Comparison of ENCODE assay signal across 28 mouse cellular contexts in the genomic region with DNA sequence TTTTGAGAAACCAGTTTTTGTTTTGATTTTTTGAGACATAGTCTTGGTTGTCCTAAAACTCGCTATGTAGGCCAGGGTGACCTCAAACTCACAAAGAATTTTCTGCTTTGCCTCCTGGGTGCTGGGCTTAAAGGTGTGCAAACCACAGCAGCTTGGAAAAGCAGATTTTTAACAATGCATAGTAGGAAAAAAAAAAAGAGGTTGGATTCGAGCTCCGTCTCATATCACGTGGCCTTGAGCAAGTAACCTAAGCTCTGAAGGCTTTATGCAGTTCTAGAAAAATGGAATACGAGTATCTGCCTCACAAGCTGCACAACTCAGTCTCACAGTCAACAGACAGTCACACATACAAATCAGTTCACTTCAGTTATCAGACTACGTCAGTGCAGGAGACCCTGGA.
"Had no signal": no experiment of that assay in that cellular context is flagged by ENCODE, and none has a peak within 500 bp of the region (broad histone marks: within the 10 kb centered on the region; RNA-seq: fewer than 3 reads in every experiment).

No protein-coding gene starts in this region.

- ATAC-seq: hindbrain, embryonic 16.5 days; inflammation-experienced regulatory T-cells, adult 6 months; intestine, embryonic 15.5 days; intestine, postnatal 0 days; liver, embryonic 12.5 days had no signal

- H3K4me2 ChIP-seq: heart, embryonic 11.5 days; heart, embryonic 13.5 days; heart, embryonic 15.5 days; hindbrain, embryonic 12.5 days; hindbrain, embryonic 14.5 days; intestine, embryonic 15.5 days; limb, embryonic 13.5 days; limb, embryonic 15.5 days; liver, embryonic 12.5 days had no signal

- H3K27ac ChIP-seq: gastrocnemius, adult 2 months; heart, adult 2 months; heart, embryonic 13.5 days; heart, embryonic 15.5 days; hindbrain, embryonic 10.5 days; hindbrain, embryonic 12.5 days; hindbrain, embryonic 14.5 days; intestine, embryonic 15.5 days; limb, embryonic 13.5 days; limb, embryonic 15.5 days; liver, embryonic 12.5 days; liver, embryonic 14.5 days had no signal

- DNase-seq: gastrocnemius, adult 2 months; gastrocnemius, postnatal 10 days; gastrocnemius, postnatal 25 days; heart, adult 2 months; heart, postnatal 14 days; heart, postnatal 4 days; kidney, adult 18-20 months; kidney, adult 8-10 months; kidney, postnatal 10 days; kidney, postnatal 25 days; kidney, postnatal 4 days; layer of hippocampus, adult 9-11 months; layer of hippocampus, postnatal 36 days; left cerebral cortex, postnatal 4 days had no signal

- H3K27me3 ChIP-seq: heart, embryonic 13.5 days; heart, embryonic 15.5 days; intestine, embryonic 15.5 days; limb, embryonic 13.5 days; limb, embryonic 15.5 days; liver, embryonic 12.5 days had no signal

- H3K9ac ChIP-seq: heart, embryonic 13.5 days; heart, embryonic 15.5 days; hindbrain, embryonic 12.5 days; hindbrain, embryonic 14.5 days; intestine, embryonic 15.5 days; limb, embryonic 13.5 days; limb, embryonic 15.5 days; liver, embryonic 12.5 days; liver, embryonic 14.5 days had no signal

- H3K36me3 ChIP-seq: heart, embryonic 13.5 days; heart, embryonic 15.5 days; hindbrain, embryonic 10.5 days; hindbrain, embryonic 12.5 days; intestine, embryonic 15.5 days; limb, embryonic 13.5 days; limb, embryonic 15.5 days; liver, embryonic 12.5 days had no signal

- H3K9me3 ChIP-seq: heart, embryonic 13.5 days; heart, embryonic 15.5 days; hindbrain, embryonic 10.5 days; hindbrain, embryonic 12.5 days; intestine, embryonic 15.5 days; limb, embryonic 13.5 days; limb, embryonic 15.5 days; liver, embryonic 12.5 days had no signal

- H3K4me3 ChIP-seq: gastrocnemius, adult 2 months; heart, adult 2 months; heart, embryonic 13.5 days; heart, embryonic 15.5 days; hindbrain, embryonic 10.5 days; hindbrain, embryonic 12.5 days; intestine, embryonic 15.5 days; limb, embryonic 13.5 days; limb, embryonic 15.5 days; liver, embryonic 12.5 days had no signal
